Mouse (Mus musculus) embryonic facial prominence, embryonic 11.5 days (tissue): ENCODE measurements around the gene Chodl. TPM values are rescaled to one million over a fixed set of nuclear protein-coding genes. Genes with fewer than 3 reads are reported as not detected.

ENCODE experiments used
- ATAC-seq: fragments of 200-750 bp; cut with Nextera tagmentation; replicated peaks from 2 replicates; pipeline ENCODE4 v1.8.0; 2017; ENCODE audit warnings: low read depth; ENCODE audit not compliant: insufficient number of reproducible peaks, low FRiP score, low TSS enrichment
- DNase-seq: peaks from one replicate; pipeline ENCODE4 v3.0.0-alpha.2; 2015; ENCODE audit warnings: low spot score
- H3K27ac ChIP-seq: fragments of 300-500 bp; sonication (generic); replicated peaks from 2 replicates; pipeline ENCODE4 v1.5.1; 2014; ENCODE audit warnings: mild to moderate bottlenecking, low read depth, low read length, control low read depth
- H3K27me3 ChIP-seq: fragments of 300-500 bp; sonication (generic); 2 replicates; pipeline ENCODE4 v1.6.1; 2014; ENCODE audit warnings: mild to moderate bottlenecking, low read length, moderate library complexity, mixed read lengths; ENCODE audit not compliant: control insufficient read depth, insufficient read depth
- H3K36me3 ChIP-seq: fragments of 300-500 bp; sonication (generic); replicated peaks from 2 replicates; pipeline ENCODE4 v1.6.1; 2014; ENCODE audit warnings: low read depth, mild to moderate bottlenecking, low read length, moderate library complexity, mixed read lengths; ENCODE audit not compliant: control insufficient read depth, insufficient read depth
- H3K4me1 ChIP-seq: fragments of 300-500 bp; sonication (generic); 2 replicates; pipeline ENCODE4 v1.6.1; 2014; ENCODE audit warnings: low read length, mixed read lengths; ENCODE audit not compliant: control insufficient read depth, insufficient read depth
- H3K4me2 ChIP-seq: fragments of 300-500 bp; sonication (generic); 2 replicates; pipeline ENCODE4 v1.6.1; 2014; ENCODE audit warnings: low read depth, mild to moderate bottlenecking, control low read depth, low read length, moderate library complexity
- H3K4me3 ChIP-seq: fragments of 300-500 bp; sonication (generic); 2 replicates; pipeline ENCODE4 v1.5.1; 2014; ENCODE audit warnings: low read depth, low read length, control low read depth
- H3K9ac ChIP-seq: fragments of 300-500 bp; sonication (generic); replicated peaks from 2 replicates; pipeline ENCODE4 v1.6.1; 2014; ENCODE audit warnings: mild to moderate bottlenecking, control low read depth, low read length
- H3K9me3 ChIP-seq: fragments of 300-500 bp; sonication (generic); replicated peaks from 2 replicates; pipeline ENCODE4 v1.6.1; 2016; ENCODE audit warnings: mild to moderate bottlenecking, low read length, inconsistent platforms, mixed read lengths; ENCODE audit not compliant: control insufficient read depth
- WGBS: fragments of 180-500 bp; shearing (Covaris S2); extraction: QIAGEN DNeasy Blood & Tissue Kit; methylation state at CpG from one replicate; pipeline ENCODE4 v1.1.7; 2014; 5-methylcytosine and 5-hydroxymethylcytosine counted together
- polyA plus RNA-seq: library from polyadenylated mRNA; unstranded; fragments of >200 nt; fragmentation: Nextera tagmentation; extraction: Ambion mirVana; gene quantifications from 2 replicates; pipeline ENCODE4 v1.2.1, GENCODE M21; 2014

The Chodl gene
- 1.8 and 3.3 TPM in 2 replicates for polyA plus RNA-seq

GRCm38 (mm10) chr16:78930382-78931286, at the start of gene Chodl:
TSS of gene Chodl (plus strand) at chr16:78930948.
- peak; percentile 86 for ATAC-seq
- peak within 1 kb of the TSS; percentile 39 for H3K4me3 ChIP-seq
- peak within 1 kb of the TSS; percentile 54 for H3K9ac ChIP-seq
- H3K4me2 ChIP-seq = peak within 1 kb of the TSS; percentile 86
- no peak within 1 kb of the TSS for H3K27ac ChIP-seq
- peak; percentile 26 for DNase-seq
- WGBS = 14% methylated on average over 19 of the region's 19 CpGs
- no peaks in the 10 kb centered on the region for H3K4me1 ChIP-seq
- H3K27me3 ChIP-seq = no peaks in the 10 kb centered on the region
- no peaks in the 10 kb centered on the region for H3K36me3 ChIP-seq
- no peaks in the 10 kb centered on the region for H3K9me3 ChIP-seq

- Histone ChIP-seq H3K4me3 (no peak overlapping the region), H3K4me2 (no peak overlapping the region), H3K4me1 (no peaks in the 10 kb centered on the region), H3K27ac (no peak overlapping the region), H3K9me3 (no peaks in the 10 kb centered on the region), H3K9ac (no peak overlapping the region), H3K36me3 (no peaks in the 10 kb centered on the region), H3K27me3 (no peaks in the 10 kb centered on the region)
- DNase-seq (no peak), ATAC-seq (no peak)
- WGBS = 72% methylated on average over 5 of the region's 5 CpGs
Observed at GRCm38 (mm10) chr16:78922644-78923043, 8.1 kb upstream of the Chodl start.

GRCm38 (mm10) chr16:78931287-78932025, 708 bp downstream of the Chodl start:
- no peak overlapping the region for H3K27ac ChIP-seq
- no peaks in the 10 kb centered on the region for H3K36me3 ChIP-seq
- no peaks in the 10 kb centered on the region for H3K9me3 ChIP-seq
- H3K4me2 ChIP-seq = peak overlapping the region; percentile 86
- ATAC-seq (peak; percentile 70; the same call in 1 of the 2 replicates), DNase-seq (peak; percentile 5)
- H3K27me3 ChIP-seq = no peaks in the 10 kb centered on the region
- H3K9ac ChIP-seq = peak overlapping the region; percentile 54
- H3K4me1 ChIP-seq = no peaks in the 10 kb centered on the region
- peak overlapping the region; percentile 39 for H3K4me3 ChIP-seq
- WGBS = 12% methylated on average over 16 of the region's 16 CpGs

- Histone ChIP-seq H3K27me3 (no peaks in the 10 kb centered on the region), H3K36me3 (no peaks in the 10 kb centered on the region), H3K9ac (no peak overlapping the region), H3K4me2 (no peak overlapping the region), H3K4me1 (no peaks in the 10 kb centered on the region), H3K27ac (no peak overlapping the region), H3K4me3 (no peak overlapping the region), H3K9me3 (no peaks in the 10 kb centered on the region)
- 92% methylated on average over 2 of the region's 2 CpGs for WGBS
- ATAC-seq (no peak), DNase-seq (no peak)
Observed at GRCm38 (mm10) chr16:78934298-78934697, 3.5 kb downstream of the Chodl start.

GRCm38 (mm10) chr16:78937755-78938154, 7.0 kb downstream of the Chodl start:
- Histone ChIP-seq H3K4me3 (no peak overlapping the region), H3K4me1 (no peaks in the 10 kb centered on the region), H3K27me3 (no peaks in the 10 kb centered on the region), H3K9ac (no peak overlapping the region), H3K4me2 (no peak overlapping the region), H3K36me3 (no peaks in the 10 kb centered on the region), H3K27ac (no peak overlapping the region), H3K9me3 (no peaks in the 10 kb centered on the region)
- 78% methylated on average over 8 of the region's 8 CpGs for WGBS
- no peak for DNase-seq
- ATAC-seq = no peak

- 86% methylated on average over 4 of the region's 4 CpGs for WGBS
- Histone ChIP-seq H3K9me3 (no peaks in the 10 kb centered on the region), H3K4me1 (no peaks in the 10 kb centered on the region), H3K27me3 (no peaks in the 10 kb centered on the region), H3K9ac (no peak overlapping the region), H3K27ac (no peak overlapping the region), H3K4me2 (no peak overlapping the region), H3K36me3 (no peaks in the 10 kb centered on the region), H3K4me3 (no peak overlapping the region)
- DNase-seq = peak; percentile 51
- no peak for ATAC-seq
Observed at GRCm38 (mm10) chr16:78950359-78950758, 19.6 kb downstream of the Chodl start.

- ATAC-seq = no peak
- Histone ChIP-seq H3K4me1 (no peaks in the 10 kb centered on the region), H3K4me3 (no peak overlapping the region), H3K9ac (no peak overlapping the region), H3K9me3 (no peaks in the 10 kb centered on the region), H3K27me3 (no peaks in the 10 kb centered on the region), H3K27ac (no peak overlapping the region), H3K4me2 (no peak overlapping the region), H3K36me3 (no peaks in the 10 kb centered on the region)
- WGBS = 78% methylated on average over 2 of the region's 2 CpGs
- no peak for DNase-seq
Observed at GRCm38 (mm10) chr16:78957434-78957833, 26.7 kb downstream of the Chodl start.
